Mouse (Mus musculus) ES-E14 (cell line): ENCODE data around the gene Hist1h4b.
"Not testable (repeated sequence)": the region's sequence is repeated elsewhere in the genome, so short reads cannot be mapped to it uniquely, and the experiment has no call there.

ENCODE experiments used
- HCFC1 ChIP-seq: IDR thresholded peaks from 2 replicates; pipeline ENCODE4 v1.6.1; 2012; ENCODE audit warnings: low read length, inconsistent platforms, borderline replicate concordance; ENCODE audit not compliant: insufficient read depth
- MAFK ChIP-seq: IDR thresholded peaks from 2 replicates; pipeline ENCODE4 v1.6.1; 2014; ENCODE audit warnings: mild to moderate bottlenecking, low read depth, low read length, inconsistent platforms; ENCODE audit not compliant: insufficient read depth
- ZC3H11A ChIP-seq: IDR thresholded peaks from 2 replicates; pipeline ENCODE4 v1.6.1; 2012; ENCODE audit warnings: low read depth, mild to moderate bottlenecking, inconsistent platforms, low read length, borderline replicate concordance
- ZNF384 ChIP-seq: IDR thresholded peaks from 2 replicates; pipeline ENCODE4 v1.6.1; 2012; ENCODE audit warnings: low read depth, low read length, inconsistent platforms

DNA sequence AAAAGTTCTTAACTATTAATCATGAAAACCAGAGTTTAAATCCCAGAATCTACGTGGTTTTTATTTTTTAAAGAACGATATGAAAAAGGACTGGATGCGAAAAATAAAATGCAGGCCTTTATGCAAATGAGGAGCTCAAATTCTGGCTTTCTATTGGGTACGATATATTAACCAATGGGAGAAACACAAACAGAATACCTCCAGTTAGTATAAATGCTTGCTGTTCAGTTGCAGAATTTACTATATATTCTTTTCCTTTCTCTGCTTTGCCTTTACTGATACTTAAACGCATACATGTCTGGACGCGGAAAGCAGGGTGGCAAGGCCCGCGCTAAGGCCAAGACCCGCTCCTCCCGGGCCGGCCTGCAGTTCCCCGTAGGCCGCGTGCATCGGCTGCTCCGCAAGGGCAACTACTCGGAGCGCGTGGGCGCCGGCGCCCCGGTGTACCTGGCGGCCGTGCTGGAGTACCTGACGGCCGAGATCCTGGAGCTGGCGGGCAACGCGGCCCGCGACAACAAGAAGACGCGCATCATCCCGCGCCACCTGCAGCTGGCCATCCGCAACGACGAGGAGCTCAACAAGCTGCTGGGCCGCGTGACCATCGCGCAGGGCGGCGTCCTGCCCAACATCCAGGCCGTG, 5.9 kb upstream of the Hist1h4b start, which contains the start of gene Hist1h2ab:
- TF ChIP-seq MAFK, ZC3H11A, HCFC1, ZNF384: not testable (repeated sequence)
